Mouse (Mus musculus) MEL (cell line): ENCODE measurements around the gene Nrbp1. TPM values are rescaled to one million over a fixed set of nuclear protein-coding genes. Genes with fewer than 3 reads are reported as not detected.

Source experiments
- DNase-seq: peaks from one replicate; pipeline ENCODE4 v3.0.0; 2011; ENCODE audit warnings: low read depth, low spot score
- H3K27ac ChIP-seq: 2 replicates; pipeline ENCODE4 v1.5.1; 2012; ENCODE audit warnings: low read depth, mild to moderate bottlenecking, control low read depth, low read length, moderate library complexity; ENCODE audit not compliant: control insufficient read depth
- H3K27me3 ChIP-seq, 2 experiments: fragments of 150-350 bp in 1 of 2; sonication (generic) in 1 of 2; 2 replicates each; pipeline ENCODE4 v1.6.1; 2012; ENCODE audit warnings: low read length in 2 of 2, mild to moderate bottlenecking in 2 of 2, improper control_type of control experiment in 1 of 2, moderate library complexity in 1 of 2; ENCODE audit not compliant: insufficient read depth in 2 of 2, control insufficient read depth in 1 of 2
- H3K36me3 ChIP-seq, 2 experiments: 2 replicates each; pipeline ENCODE4 v1.6.1; 2012 to 2014; ENCODE audit warnings: low read length in 2 of 2, improper control_type of control experiment in 1 of 2, inconsistent platforms in 1 of 2, mild to moderate bottlenecking in 1 of 2; ENCODE audit not compliant: insufficient read depth in 2 of 2, control insufficient read depth in 1 of 2
- H3K4me1 ChIP-seq, 2 experiments: fragments of 150-350 bp in 1 of 2; sonication (generic) in 1 of 2; 2 replicates each; pipeline ENCODE4 v1.6.1; 2012; ENCODE audit warnings: low read length in 2 of 2, improper control_type of control experiment in 1 of 2, mild to moderate bottlenecking in 1 of 2; ENCODE audit not compliant: insufficient read depth in 2 of 2, control insufficient read depth in 1 of 2
- H3K4me3 ChIP-seq, 2 experiments: fragments of 150-350 bp in 1 of 2; sonication (generic) in 1 of 2; 2 replicates each; pipeline ENCODE4 v1.5.1; 2012; ENCODE audit warnings: low read depth in 2 of 2, low read length in 2 of 2, mild to moderate bottlenecking in 2 of 2, moderate library complexity in 2 of 2, control low read depth in 1 of 2, improper control_type of control experiment in 1 of 2; ENCODE audit not compliant: control insufficient read depth in 1 of 2, insufficient read depth in 1 of 2
- H3K79me2 ChIP-seq: 2 replicates; pipeline ENCODE4 v1.6.1; 2012; ENCODE audit warnings: mild to moderate bottlenecking, low read length, moderate library complexity; ENCODE audit not compliant: control insufficient read depth, poor library complexity, insufficient read depth
- H3K9ac ChIP-seq: 2 replicates; pipeline ENCODE4 v1.6.1; 2012; ENCODE audit warnings: low read depth, mild to moderate bottlenecking, control low read depth, low read length, moderate library complexity; ENCODE audit not compliant: control insufficient read depth, poor library complexity, severe bottlenecking
- H3K9me3 ChIP-seq: fragments of 150-350 bp; sonication (generic); replicated peaks from 2 replicates; pipeline ENCODE4 v1.6.1; 2012; ENCODE audit warnings: mild to moderate bottlenecking, low read length, improper control_type of control experiment, moderate library complexity; ENCODE audit not compliant: insufficient read depth
- BHLHE40 ChIP-seq: IDR thresholded peaks from 2 replicates; pipeline ENCODE4 v1.6.1; 2012; ENCODE audit warnings: low read depth, mild to moderate bottlenecking, inconsistent platforms, low read length, improper control_type of control experiment, borderline replicate concordance
- CHD1 ChIP-seq: IDR thresholded peaks from 2 replicates; pipeline ENCODE4 v1.6.1; 2012; ENCODE audit warnings: low read depth, mild to moderate bottlenecking, inconsistent platforms, low read length, improper control_type of control experiment
- CHD2 ChIP-seq: IDR thresholded peaks from 2 replicates; pipeline ENCODE4 v1.6.1; 2011; ENCODE audit warnings: low read length, improper control_type of control experiment
- CTCF ChIP-seq, 3 experiments: IDR thresholded peaks in 2 of 3; conservative IDR thresholded peaks in 1 of 3; 2 replicates each; pipeline ENCODE4 v1.5.1; 2011 to 2012; ENCODE audit warnings: low read length in 3 of 3, low read depth in 2 of 3, mild to moderate bottlenecking in 2 of 3, improper control_type of control experiment in 1 of 3, inconsistent platforms in 1 of 3, mixed read lengths in 1 of 3, moderate library complexity in 1 of 3; ENCODE audit not compliant: control insufficient read depth in 1 of 3, insufficient read depth in 1 of 3, poor library complexity in 1 of 3, severe bottlenecking in 1 of 3
- EP300 ChIP-seq, 2 experiments: IDR thresholded peaks; 2 replicates each; pipeline ENCODE4 v1.6.1; 2011; ENCODE audit warnings: improper control_type of control experiment in 2 of 2, low read length in 2 of 2, low read depth in 1 of 2, mild to moderate bottlenecking in 1 of 2
- ETS1 ChIP-seq: IDR thresholded peaks from 2 replicates; pipeline ENCODE4 v1.6.1; 2012; ENCODE audit warnings: low read depth, mild to moderate bottlenecking, inconsistent platforms, low read length, improper control_type of control experiment, moderate library complexity
- GATA1 ChIP-seq: IDR thresholded peaks from 2 replicates; pipeline ENCODE4 v1.6.1; 2011; ENCODE audit warnings: low read depth, low read length, improper control_type of control experiment
- KAT2A ChIP-seq: conservative IDR thresholded peaks from 2 replicates; pipeline ENCODE4 v1.6.1; 2012; ENCODE audit warnings: low read depth, low read length, improper control_type of control experiment, inconsistent platforms
- MEF2A ChIP-seq: IDR thresholded peaks from 2 replicates; pipeline ENCODE4 v1.6.1; 2014; ENCODE audit warnings: low read depth, mild to moderate bottlenecking, inconsistent platforms, low read length, improper control_type of control experiment; ENCODE audit not compliant: poor library complexity, insufficient replicate concordance, severe bottlenecking; ENCODE audit errors: extremely low read depth
- MYB ChIP-seq: IDR thresholded peaks from 2 replicates; pipeline ENCODE4 v1.6.1; 2011; ENCODE audit warnings: mild to moderate bottlenecking, low read depth, low read length, improper control_type of control experiment
- NELFE ChIP-seq: IDR thresholded peaks from 2 replicates; pipeline ENCODE4 v1.6.1; 2011; ENCODE audit warnings: low read depth, low read length, improper control_type of control experiment
- POLR2AphosphoS2 ChIP-seq: IDR thresholded peaks from 2 replicates; pipeline ENCODE4 v1.6.1; 2011; ENCODE audit warnings: low read length, improper control_type of control experiment
- TCF12 ChIP-seq: IDR thresholded peaks from 2 replicates; pipeline ENCODE4 v1.6.1; 2014; ENCODE audit warnings: low read depth, mild to moderate bottlenecking, inconsistent platforms, low read length, improper control_type of control experiment, moderate library complexity
- polyA plus RNA-seq, 2 experiments: library from polyadenylated mRNA; stranded (reverse) in 1 of 2; unstranded in 1 of 2; fragments of >175 nt in 1 of 2; fragments of >200 nt in 1 of 2; gene quantifications; 2 replicates each; pipeline versions ENCODE4 v1.2.1 to v1.2.4; 2012; ENCODE audit warnings: low replicate concordance in 2 of 2, low read depth in 1 of 2; ENCODE audit not compliant: insufficient read length in 2 of 2, insufficient read depth in 1 of 2, missing spikeins in 1 of 2
- total RNA-seq: library from RNA; depleted of rRNA; stranded (reverse); fragments of 300-350 nt; gene quantifications from 2 replicates; pipeline ENCODE4 v1.2.3, GENCODE M21; 2012; rRNA removed

Gene Nrbp1
- total and polyA plus RNA-seq, 3 experiments: 42.0 to 55.2 TPM; not detected in 1

DNA sequence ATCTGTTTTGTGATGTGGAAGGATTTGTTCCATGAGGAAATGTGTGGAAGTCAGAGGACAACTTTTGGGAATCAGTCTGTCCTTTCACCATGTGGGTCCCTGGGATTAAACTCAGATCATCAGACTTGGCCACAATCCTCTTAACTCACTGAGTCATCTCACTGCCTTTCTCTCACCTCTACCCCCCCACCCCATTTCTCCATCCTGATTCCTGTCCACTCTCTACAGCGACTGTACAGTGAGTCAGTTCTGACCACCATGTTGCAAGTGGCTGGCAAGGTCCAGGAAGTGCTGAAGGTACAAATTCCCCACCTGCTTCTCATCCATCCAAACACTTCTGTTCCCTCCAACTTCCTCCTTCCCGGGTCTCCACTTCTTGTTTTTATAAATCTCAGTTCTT lies 57.8 kb downstream of the Nrbp1 start:
- no peaks in the 10 kb centered on the region for H3K79me2 ChIP-seq
- no peak for TF ChIP-seq GATA1
- no peak for TF ChIP-seq KAT2A
- no peak for TF ChIP-seq CHD2
- no peak for TF ChIP-seq BHLHE40
- no peak for TF ChIP-seq POLR2AphosphoS2
- no peak for TF ChIP-seq MYB
- no peak for TF ChIP-seq ETS1
- no peak for TF ChIP-seq MEF2A
- TF ChIP-seq EP300 (IDR thresholded peaks at IDR 0.05; ENCODE audit: low read depth in 1 of 2, low read length in 2 of 2): no peak
- no peak for TF ChIP-seq TCF12
- no peak for TF ChIP-seq CTCF (IDR thresholded peaks at IDR 0.05 in 2 of 3, conservative IDR thresholded peaks at IDR 0.05 in 1 of 3; ENCODE audit: control insufficient read depth in 1 of 3, insufficient read depth in 1 of 3, low read depth in 2 of 3, low read length in 3 of 3, poor library complexity in 1 of 3, severe bottlenecking in 1 of 3)
- TF ChIP-seq NELFE: no peak
- no peak for TF ChIP-seq CHD1
- peaks cover 6% of the 10 kb centered on the region in 2 experiments for H3K27me3 ChIP-seq
- H3K9ac ChIP-seq: no peak overlapping the region
- H3K27ac ChIP-seq: no peak overlapping the region
- DNase-seq: no peak
- no peaks in the 10 kb centered on the region for H3K36me3 ChIP-seq
- H3K4me1 ChIP-seq: no peaks in the 10 kb centered on the region
- H3K4me3 ChIP-seq: no peak overlapping the region
- no peaks in the 10 kb centered on the region for H3K9me3 ChIP-seq

Other genes with a start within 250 kb of the Nrbp1 start
- 31.7 and 37.2 TPM in 2 replicates for gene Atraid, start 192.6 kb upstream of the Nrbp1 start, total RNA-seq
- gene Atraid, start 192.6 kb upstream of the Nrbp1 start, polyA plus RNA-seq: 10 to 100 TPM in 1 of 2 experiments, not detected in 1; 58.0 TPM
- gene Slc5a6, start 191.9 kb upstream of the Nrbp1 start, total RNA-seq: 25.6 and 34.5 TPM in 2 replicates
- 10 to 100 TPM in 1 of 2 experiments, not detected in 1; 41.7 TPM for gene Slc5a6, start 191.9 kb upstream of the Nrbp1 start, polyA plus RNA-seq
- 213 and 228 TPM in 2 replicates for gene Cad, start 186.1 kb upstream of the Nrbp1 start, total RNA-seq
- 100 to 1,000 TPM; 254 to 383 TPM for gene Cad, start 186.1 kb upstream of the Nrbp1 start, polyA plus RNA-seq
- not detected in 2 replicates for gene Dnajc5g, start 134.6 kb upstream of the Nrbp1 start, total RNA-seq
- not detected for gene Dnajc5g, start 134.6 kb upstream of the Nrbp1 start, polyA plus RNA-seq
- not detected in 2 replicates for gene Slc30a3, start 132.6 kb upstream of the Nrbp1 start, total RNA-seq
- gene Slc30a3, start 132.6 kb upstream of the Nrbp1 start, polyA plus RNA-seq: not detected
- not detected in 2 replicates for gene Trim54, start 124.2 kb upstream of the Nrbp1 start, total RNA-seq
- gene Trim54, start 124.2 kb upstream of the Nrbp1 start, polyA plus RNA-seq: not detected
- gene Ucn, start 102.0 kb upstream of the Nrbp1 start, total RNA-seq: not detected in 2 replicates
- not detected for gene Ucn, start 102.0 kb upstream of the Nrbp1 start, polyA plus RNA-seq
- gene Mpv17, start 86.6 kb upstream of the Nrbp1 start, total RNA-seq: 25.4 and 25.8 TPM in 2 replicates
- 10 to 100 TPM in 1 of 2 experiments, not detected in 1; 49.9 TPM for gene Mpv17, start 86.6 kb upstream of the Nrbp1 start, polyA plus RNA-seq
- 5.0 and 5.8 TPM in 2 replicates for gene Gm29609, start 61.0 kb upstream of the Nrbp1 start, total RNA-seq
- gene Gm29609, start 61.0 kb upstream of the Nrbp1 start, polyA plus RNA-seq: 1 to 10 TPM in 1 of 2 experiments, not detected in 1; 6.4 TPM
- gene Gtf3c2, start 60.7 kb upstream of the Nrbp1 start, total RNA-seq: 46.7 and 50.9 TPM in 2 replicates
- 100 to 1,000 TPM in 1 of 2 experiments, not detected in 1; 129 TPM for gene Gtf3c2, start 60.7 kb upstream of the Nrbp1 start, polyA plus RNA-seq
- gene Snx17, start 47.6 kb upstream of the Nrbp1 start, total RNA-seq: 67.3 and 85.1 TPM in 2 replicates
- 10 to 100 TPM in 1 of 2 experiments, not detected in 1; 85.6 TPM for gene Snx17, start 47.6 kb upstream of the Nrbp1 start, polyA plus RNA-seq
- gene Eif2b4, start 47.4 kb upstream of the Nrbp1 start, total RNA-seq: 126 and 151 TPM in 2 replicates
- 100 to 1,000 TPM in 1 of 2 experiments, not detected in 1; 282 TPM for gene Eif2b4, start 47.4 kb upstream of the Nrbp1 start, polyA plus RNA-seq
- 6.0 and 7.0 TPM in 2 replicates for gene Zfp513, start 38.6 kb upstream of the Nrbp1 start, total RNA-seq
- 10 to 100 TPM in 1 of 2 experiments, not detected in 1; 15.2 TPM for gene Zfp513, start 38.6 kb upstream of the Nrbp1 start, polyA plus RNA-seq
- 374 and 408 TPM in 2 replicates for gene Ppm1g, start 20.2 kb upstream of the Nrbp1 start, total RNA-seq
- gene Ppm1g, start 20.2 kb upstream of the Nrbp1 start, polyA plus RNA-seq: 100 to 1,000 TPM; 169 to 639 TPM
- not detected in 2 replicates for gene Gm9970, start 368 bp downstream of the Nrbp1 start, total RNA-seq
- gene Gm9970, start 368 bp downstream of the Nrbp1 start, polyA plus RNA-seq: under 1 TPM in 1 of 2 experiments, not detected in 1; 0.24 TPM
- gene Krtcap3, start 10.8 kb downstream of the Nrbp1 start, total RNA-seq: 1.2 and 1.3 TPM in 2 replicates
- 1 to 10 TPM in 1 of 2 experiments, not detected in 1; 3.3 TPM for gene Krtcap3, start 10.8 kb downstream of the Nrbp1 start, polyA plus RNA-seq
- gene Ift172, start 50.3 kb downstream of the Nrbp1 start, total RNA-seq: 13.5 and 15.3 TPM in 2 replicates
- 10 to 100 TPM in 1 of 2 experiments, not detected in 1; 21.8 TPM for gene Ift172, start 50.3 kb downstream of the Nrbp1 start, polyA plus RNA-seq
- gene Fndc4, start 55.2 kb downstream of the Nrbp1 start, total RNA-seq: not detected in 2 replicates
- under 1 TPM in 1 of 2 experiments, not detected in 1; 0.32 TPM for gene Fndc4, start 55.2 kb downstream of the Nrbp1 start, polyA plus RNA-seq
- 0.04 TPM in 1 of 2 replicates, not detected in the other for gene Gckr, start 56.6 kb downstream of the Nrbp1 start, total RNA-seq
- gene Gckr, start 56.6 kb downstream of the Nrbp1 start, polyA plus RNA-seq: under 1 TPM in 1 of 2 experiments, not detected in 1; 0.19 TPM
- 32.9 and 36.6 TPM in 2 replicates for gene Zfp512, start 211.6 kb downstream of the Nrbp1 start, total RNA-seq
- 10 to 100 TPM in 1 of 2 experiments, not detected in 1; 47.0 TPM for gene Zfp512, start 211.6 kb downstream of the Nrbp1 start, polyA plus RNA-seq
- gene 4930548H24Rik, start 244.9 kb downstream of the Nrbp1 start, total RNA-seq: 0.13 and 0.15 TPM in 2 replicates
- gene 4930548H24Rik, start 244.9 kb downstream of the Nrbp1 start, polyA plus RNA-seq: under 1 TPM in 1 of 2 experiments, not detected in 1; 0.13 TPM